Mouse (Mus musculus): ENCODE measurements around the gene Gm20696.

DNA sequence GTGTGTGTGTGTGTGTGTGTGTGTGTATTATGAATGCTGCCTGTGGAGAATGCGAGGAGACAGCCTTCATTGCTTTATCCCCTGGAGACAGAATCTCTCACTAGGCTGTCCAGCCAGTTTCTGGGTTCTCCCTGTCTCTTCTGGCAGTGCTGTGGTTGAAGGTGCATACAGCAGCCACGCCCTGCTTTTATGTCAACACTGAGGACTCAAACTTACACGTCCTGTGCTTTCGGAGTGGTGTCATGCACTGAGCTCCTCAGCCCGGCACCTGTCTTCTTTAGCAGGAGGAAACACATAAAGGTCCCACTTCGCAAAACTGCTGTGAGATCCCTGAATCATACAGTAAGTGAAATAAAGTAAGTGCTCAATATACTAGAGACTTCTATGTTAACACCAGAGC is 264.8 kb downstream of the Gm20696 start:
- TF ChIP-seq ZMIZ1 (IDR thresholded peaks at IDR 0.05; ENCODE audit: low read depth, low read length) (no peak), POLR2A (IDR thresholded peaks at IDR 0.05; ENCODE audit: low read depth, low read length) (no peak), E2F4 (IDR thresholded peaks at IDR 0.05; ENCODE audit: insufficient replicate concordance, low read depth, low read length) (no peak), HCFC1 (IDR thresholded peaks at IDR 0.05; ENCODE audit: low read depth, low read length) (no peak), USF1 (IDR thresholded peaks at IDR 0.05; ENCODE audit: low read depth, low read length) (no peak), CTCF (conservative IDR thresholded peaks at IDR 0.05 in 1 of 2, IDR thresholded peaks at IDR 0.05 in 1 of 2; ENCODE audit: low read depth in 2 of 2, low read length in 2 of 2) (no peak), EP300 (IDR thresholded peaks at IDR 0.05; ENCODE audit: low read length) (no peak)
